In genomic region chr4:49284692-49285291, GRCm38 (mm10) we compare ENCODE assay signal across 11 mouse cellular contexts.
DNase-seq lines count a peak whose midpoint lies in the region; ATAC-seq and TF ChIP-seq lines count a peak whose summit lies in the region.
"Had no signal": no experiment of that assay in that cellular context is flagged by ENCODE, and none has a peak within 500 bp of the region (broad histone marks: within the 10 kb centered on the region; RNA-seq: fewer than 3 reads in every experiment).

No protein-coding gene starts in this region.

- H3K9ac ChIP-seq in liver, postnatal 0 days (replicated peaks): no peak overlapping the region
- no peak overlapping the region for H3K9ac ChIP-seq in liver, embryonic 12.5 days
- H3K9ac ChIP-seq in midbrain, postnatal 0 days (replicated peaks; ENCODE audit: low read length, poor library complexity, severe bottlenecking): no peak overlapping the region
- H3K9ac ChIP-seq: lung, embryonic 14.5 days had no signal

- intact Hi-C loops in gastrocnemius, adult 2 months (cut with DNase I): no loop called here
- intact Hi-C loops in left cerebral cortex, postnatal 25 days (cut with DNase I): no loop called here

- TF ChIP-seq CTCF in gastrocnemius, adult 2 months (IDR thresholded peaks at IDR 0.05): no peak
- no peak for TF ChIP-seq CTCF in liver, postnatal 0 days (IDR thresholded peaks at IDR 0.05; ENCODE audit: low read depth)
- no peak for TF ChIP-seq CTCF in midbrain, postnatal 0 days (IDR thresholded peaks at IDR 0.05)
- TF ChIP-seq CTCF in lung, adult 2 months (IDR thresholded peaks at IDR 0.05; ENCODE audit: insufficient read depth, low read length): no peak

- no peak for ATAC-seq in liver, postnatal 0 days
- no peak for ATAC-seq in liver, embryonic 12.5 days
- ATAC-seq in midbrain, postnatal 0 days (ENCODE audit: low FRiP score): 0 out of 2 replicates have a peak, but pooled peaks have one; percentile 31

- H3K4me3 ChIP-seq in gastrocnemius, adult 2 months: peak overlapping the region; percentile 33
- no peak overlapping the region for H3K4me3 ChIP-seq in liver, postnatal 0 days (ENCODE audit: low read depth, low read length)
- H3K4me3 ChIP-seq in liver, embryonic 12.5 days: no peak overlapping the region
- H3K4me3 ChIP-seq in midbrain, postnatal 0 days (ENCODE audit: low read depth, low read length): no peak overlapping the region
- H3K4me3 ChIP-seq in lung, adult 2 months (replicated peaks; ENCODE audit: extremely low read depth, low read depth, low read length): no peak overlapping the region
- H3K4me3 ChIP-seq: embryonic facial prominence, embryonic 10.5 days had no signal

- no peak for DNase-seq in gastrocnemius, adult 2 months
- no peak for DNase-seq in gastrocnemius, postnatal 25 days
- peak; percentile 15 for DNase-seq in liver, postnatal 0 days
- DNase-seq in midbrain, postnatal 0 days (ENCODE audit: low spot score): no peak
- peak; percentile 15 to 60 for DNase-seq in spleen, postnatal 4 days (ENCODE audit: low spot score in 2 of 2)
- no peak for DNase-seq in left cerebral cortex, postnatal 25 days (ENCODE audit: low spot score in 2 of 2)
- DNase-seq in lung, adult 2 months: no peak
- DNase-seq: cerebellum, adult 9-11 months had no signal

- H3K4me2 ChIP-seq in liver, postnatal 0 days (ENCODE audit: low read depth, low read length): no peak overlapping the region
- H3K4me2 ChIP-seq in liver, embryonic 12.5 days: no peak overlapping the region
- no peak overlapping the region for H3K4me2 ChIP-seq in midbrain, postnatal 0 days (ENCODE audit: low read depth, low read length, poor library complexity, severe bottlenecking)
- H3K4me2 ChIP-seq: lung, embryonic 14.5 days had no signal

- no peak for TF ChIP-seq EP300 in liver, postnatal 0 days (IDR thresholded peaks at IDR 0.05; ENCODE audit: low read depth)

- H3K27ac ChIP-seq in gastrocnemius, adult 2 months: no peak overlapping the region
- peak overlapping the region; percentile 53 for H3K27ac ChIP-seq in liver, postnatal 0 days (ENCODE audit: low read depth)
- no peak overlapping the region for H3K27ac ChIP-seq in liver, embryonic 12.5 days
- H3K27ac ChIP-seq in midbrain, postnatal 0 days (ENCODE audit: low read depth, low read length): peak overlapping the region; percentile 67
- H3K27ac ChIP-seq: embryonic facial prominence, embryonic 10.5 days had no signal

- 75% methylated on average over 14 of the region's 15 CpGs for WGBS in liver, postnatal 0 days (ENCODE audit: insufficient replicate concordance)
- 74% methylated on average over 15 of the region's 15 CpGs for WGBS in liver, embryonic 12.5 days (ENCODE audit: insufficient replicate concordance)
- WGBS in midbrain, postnatal 0 days: 79% methylated on average over 13 of the region's 15 CpGs
- WGBS in lung, adult 2 months: 75% methylated on average over 15 of the region's 15 CpGs

- H3K4me1 ChIP-seq in liver, postnatal 0 days (ENCODE audit: insufficient read depth): no peaks in the 10 kb centered on the region
- H3K4me1 ChIP-seq in liver, embryonic 12.5 days: no peaks in the 10 kb centered on the region
- H3K4me1 ChIP-seq in midbrain, postnatal 0 days (ENCODE audit: insufficient read depth, low read length): no peaks in the 10 kb centered on the region
- no peaks in the 10 kb centered on the region; the same call in 1 of the 2 replicates for H3K4me1 ChIP-seq in lung, adult 2 months (ENCODE audit: control insufficient read depth, insufficient read depth, low read length)

- H3K27me3 ChIP-seq in liver, postnatal 0 days (ENCODE audit: insufficient read depth, low read length): no peaks in the 10 kb centered on the region
- H3K27me3 ChIP-seq in liver, embryonic 12.5 days (replicated peaks): no peaks in the 10 kb centered on the region
- H3K27me3 ChIP-seq in midbrain, postnatal 0 days (ENCODE audit: insufficient read depth, low read length): no peaks in the 10 kb centered on the region

- H3K9me3 ChIP-seq in liver, postnatal 0 days (ENCODE audit: low read length): no peaks in the 10 kb centered on the region
- no peaks in the 10 kb centered on the region for H3K9me3 ChIP-seq in liver, embryonic 12.5 days (replicated peaks)
- H3K9me3 ChIP-seq in midbrain, postnatal 0 days (ENCODE audit: low read length): no peaks in the 10 kb centered on the region
- H3K9me3 ChIP-seq: embryonic facial prominence, embryonic 10.5 days had no signal

- H3K36me3 ChIP-seq in liver, postnatal 0 days (replicated peaks; ENCODE audit: insufficient read depth, low read length): no peaks in the 10 kb centered on the region
- H3K36me3 ChIP-seq in liver, embryonic 12.5 days: no peaks in the 10 kb centered on the region
- H3K36me3 ChIP-seq in midbrain, postnatal 0 days (ENCODE audit: insufficient read depth, low read length): no peaks in the 10 kb centered on the region
- H3K36me3 ChIP-seq: embryonic facial prominence, embryonic 10.5 days had no signal

- no peak for TF ChIP-seq POLR2A in lung, adult 2 months (IDR thresholded peaks at IDR 0.05; ENCODE audit: borderline replicate concordance, extremely low read depth, low read depth, low read length)

Comparison
In these comparisons a context has a peak if more than half of its experiments do, and no peak if none do; other contexts are left out.
1. H3K27ac ChIP-seq: peak in liver, postnatal 0 days (single experiment) and midbrain, postnatal 0 days (single experiment); none in gastrocnemius, adult 2 months (single experiment) and liver, embryonic 12.5 days (single experiment).
2. DNase-seq: peak in liver, postnatal 0 days (single experiment) and spleen, postnatal 4 days (2 of 2); none in gastrocnemius, adult 2 months (single experiment), gastrocnemius, postnatal 25 days (single experiment), midbrain, postnatal 0 days (single experiment), left cerebral cortex, postnatal 25 days (0 of 2) and lung, adult 2 months (single experiment).